Mouse (Mus musculus): ENCODE data around the gene Cxcr6. TPM values are rescaled to one million over a fixed set of nuclear protein-coding genes. Genes with fewer than 3 reads are reported as not detected.

Gene Cxcr6
- polyA plus RNA-seq, 1 experiment from 2014 or later, result 0.17 TPM

DNA sequence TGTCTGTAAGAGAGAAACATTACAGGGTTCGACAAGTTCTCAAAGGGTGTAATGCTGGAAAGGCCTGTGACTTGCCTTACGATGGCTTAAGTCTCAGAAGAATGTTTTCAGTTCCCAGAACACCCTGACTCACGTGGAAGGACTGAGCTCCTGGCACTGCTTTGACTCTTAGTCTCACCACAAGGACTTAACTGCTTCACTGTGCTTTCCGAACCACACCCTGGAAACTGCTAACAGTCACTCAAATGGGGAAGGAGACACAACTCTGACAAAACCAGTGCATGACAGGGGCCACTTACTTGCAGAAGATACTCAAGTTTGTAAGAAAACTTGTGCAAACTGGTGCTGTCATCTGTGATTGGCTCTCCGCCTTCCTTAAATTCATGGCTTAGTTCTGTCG lies 34.0 kb downstream of the Cxcr6 start:
- H3K4me1 ChIP-seq (replicated peaks; ENCODE audit: insufficient read depth, low read length), result no peaks in the 10 kb centered on the region
- H3K9me3 ChIP-seq (replicated peaks; ENCODE audit: low read length), result no peaks in the 10 kb centered on the region
- H3K4me3 ChIP-seq (replicated peaks; ENCODE audit: low read depth, low read length), result no peak overlapping the region
- H3K27me3 ChIP-seq (ENCODE audit: insufficient read depth, low read length), result no peaks in the 10 kb centered on the region
- DNase-seq (ENCODE audit: low spot score), result no peak
- no peak for TF ChIP-seq CTCF (IDR thresholded peaks at IDR 0.05; ENCODE audit: low read depth)
- no peak overlapping the region for H3K4me2 ChIP-seq (ENCODE audit: low read length)
- no peak overlapping the region for H3K9ac ChIP-seq (ENCODE audit: low read depth, low read length)
- H3K27ac ChIP-seq, result no peak overlapping the region
- WGBS, result 90% methylated on average over 6 of the region's 6 CpGs
- ATAC-seq (replicated peaks; ENCODE audit: low FRiP score, low read depth), result no peak
- H3K36me3 ChIP-seq (ENCODE audit: insufficient read depth, low read length), result peaks cover 29% of the 10 kb centered on the region

GRCm38 (mm10) chr9:123844468-123844867 lies 38.2 kb downstream of the Cxcr6 start:
- ATAC-seq (replicated peaks; ENCODE audit: low FRiP score, low read depth), result no peak
- Histone ChIP-seq H3K4me2 (ENCODE audit: low read length) (no peak overlapping the region), H3K9me3 (replicated peaks; ENCODE audit: low read length) (no peaks in the 10 kb centered on the region), H3K27me3 (ENCODE audit: insufficient read depth, low read length) (no peaks in the 10 kb centered on the region), H3K4me3 (replicated peaks; ENCODE audit: low read depth, low read length) (no peak overlapping the region), H3K9ac (ENCODE audit: low read depth, low read length) (no peak overlapping the region), H3K36me3 (ENCODE audit: insufficient read depth, low read length) (peaks cover 9% of the 10 kb centered on the region), H3K27ac (no peak overlapping the region), H3K4me1 (replicated peaks; ENCODE audit: insufficient read depth, low read length) (no peaks in the 10 kb centered on the region)
- no peak for TF ChIP-seq CTCF (IDR thresholded peaks at IDR 0.05; ENCODE audit: low read depth)
- no peak for DNase-seq (ENCODE audit: low spot score)
- 87% methylated on average over 3 of the region's 3 CpGs for WGBS

DNA sequence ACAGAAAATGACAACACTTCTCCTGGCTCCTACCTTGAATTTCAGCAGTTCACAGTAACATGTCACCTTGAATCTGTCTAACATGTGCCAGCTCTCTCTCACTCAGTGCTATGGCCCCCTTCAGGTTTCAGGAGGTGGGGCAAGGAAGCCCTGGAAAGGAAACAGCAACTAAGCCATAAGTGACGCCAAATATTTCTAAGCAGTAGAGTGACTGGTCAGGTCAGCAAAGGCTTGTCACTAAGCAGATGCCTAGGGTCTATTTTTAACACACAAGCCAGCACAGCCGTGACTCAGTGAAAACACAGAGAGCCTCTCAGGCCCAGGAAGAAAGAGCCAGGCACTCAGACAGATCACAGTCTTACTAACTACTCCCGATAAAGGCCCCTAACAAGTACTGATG lies 38.8 kb downstream of the Cxcr6 start:
- 67% methylated on average over 3 of the region's 3 CpGs for WGBS
- Histone ChIP-seq H3K4me1 (replicated peaks; ENCODE audit: insufficient read depth, low read length) (no peaks in the 10 kb centered on the region), H3K9ac (ENCODE audit: low read depth, low read length) (no peak overlapping the region), H3K36me3 (ENCODE audit: insufficient read depth, low read length) (peaks cover 9% of the 10 kb centered on the region), H3K4me2 (ENCODE audit: low read length) (no peak overlapping the region), H3K27me3 (ENCODE audit: insufficient read depth, low read length) (no peaks in the 10 kb centered on the region), H3K9me3 (replicated peaks; ENCODE audit: low read length) (no peaks in the 10 kb centered on the region), H3K27ac (no peak overlapping the region), H3K4me3 (replicated peaks; ENCODE audit: low read depth, low read length) (no peak overlapping the region)
- ATAC-seq (replicated peaks; ENCODE audit: low FRiP score, low read depth) (no peak), DNase-seq (ENCODE audit: low spot score) (no peak)
- TF ChIP-seq CTCF (IDR thresholded peaks at IDR 0.05; ENCODE audit: low read depth), result peak; percentile 21; the same call in 1 of the 2 replicates

GRCm38 (mm10) chr9:123846490-123846889 lies 40.2 kb downstream of the Cxcr6 start:
- no peak overlapping the region for H3K4me3 ChIP-seq (replicated peaks; ENCODE audit: low read depth, low read length)
- no peaks in the 10 kb centered on the region for H3K9me3 ChIP-seq (replicated peaks; ENCODE audit: low read length)
- WGBS, result 98% methylated on average over 1 of the region's 1 CpGs
- peaks cover 9% of the 10 kb centered on the region for H3K36me3 ChIP-seq (ENCODE audit: insufficient read depth, low read length)
- no peak for ATAC-seq (replicated peaks; ENCODE audit: low FRiP score, low read depth)
- H3K4me1 ChIP-seq (replicated peaks; ENCODE audit: insufficient read depth, low read length), result no peaks in the 10 kb centered on the region
- no peak overlapping the region for H3K9ac ChIP-seq (ENCODE audit: low read depth, low read length)
- no peak overlapping the region for H3K4me2 ChIP-seq (ENCODE audit: low read length)
- H3K27ac ChIP-seq, result no peak overlapping the region
- TF ChIP-seq CTCF (IDR thresholded peaks at IDR 0.05; ENCODE audit: low read depth), result no peak
- no peaks in the 10 kb centered on the region for H3K27me3 ChIP-seq (ENCODE audit: insufficient read depth, low read length)
- no peak for DNase-seq (ENCODE audit: low spot score)

- H3K27ac ChIP-seq, result no peak overlapping the region
- TF ChIP-seq CTCF (IDR thresholded peaks at IDR 0.05; ENCODE audit: low read depth), result no peak
- no peak for ATAC-seq (replicated peaks; ENCODE audit: low FRiP score, low read depth)
- H3K27me3 ChIP-seq (ENCODE audit: insufficient read depth, low read length), result no peaks in the 10 kb centered on the region
- H3K4me1 ChIP-seq (replicated peaks; ENCODE audit: insufficient read depth, low read length), result no peaks in the 10 kb centered on the region
- no peaks in the 10 kb centered on the region for H3K36me3 ChIP-seq (ENCODE audit: insufficient read depth, low read length)
- DNase-seq (ENCODE audit: low spot score), result no peak
- no peaks in the 10 kb centered on the region for H3K9me3 ChIP-seq (replicated peaks; ENCODE audit: low read length)
- H3K4me2 ChIP-seq (ENCODE audit: low read length), result peak overlapping the region; percentile 82
- WGBS, result 67% methylated on average over 2 of the region's 2 CpGs
- H3K4me3 ChIP-seq (replicated peaks; ENCODE audit: low read depth, low read length), result peak overlapping the region; percentile 70; the same call in 1 of the 2 replicates
- no peak overlapping the region for H3K9ac ChIP-seq (ENCODE audit: low read depth, low read length)
These were observed 43.9 kb downstream of the Cxcr6 start for GRCm38 (mm10) chr9:123849976-123850695.

GRCm38 (mm10) chr9:123850705-123851061 lies 44.4 kb downstream of the Cxcr6 start:
- Histone ChIP-seq H3K9me3 (replicated peaks; ENCODE audit: low read length) (no peaks in the 10 kb centered on the region), H3K27me3 (ENCODE audit: insufficient read depth, low read length) (no peaks in the 10 kb centered on the region), H3K4me3 (replicated peaks; ENCODE audit: low read depth, low read length) (peak overlapping the region; percentile 70), H3K4me1 (replicated peaks; ENCODE audit: insufficient read depth, low read length) (no peaks in the 10 kb centered on the region), H3K4me2 (ENCODE audit: low read length) (peak overlapping the region; percentile 82), H3K36me3 (ENCODE audit: insufficient read depth, low read length) (no peaks in the 10 kb centered on the region), H3K27ac (peak overlapping the region; percentile 97), H3K9ac (ENCODE audit: low read depth, low read length) (peak overlapping the region; percentile 92)
- ATAC-seq (replicated peaks; ENCODE audit: low FRiP score, low read depth) (no peak), DNase-seq (ENCODE audit: low spot score) (no peak)
- TF ChIP-seq CTCF (IDR thresholded peaks at IDR 0.05; ENCODE audit: low read depth), result no peak
- 13% methylated on average over 2 of the region's 2 CpGs for WGBS
